Mouse (Mus musculus): Measurements from ENCODE around the gene Cfap299. TPM values are rescaled to one million over a fixed set of nuclear protein-coding genes. Genes with fewer than 3 reads are reported as not detected.

Cfap299 gene
- polyA plus RNA-seq (2015; fragmentation: Nextera tagmentation; extraction: Ambion mirVana), result 3.6 and 4.0 TPM in 2 replicates

DNA sequence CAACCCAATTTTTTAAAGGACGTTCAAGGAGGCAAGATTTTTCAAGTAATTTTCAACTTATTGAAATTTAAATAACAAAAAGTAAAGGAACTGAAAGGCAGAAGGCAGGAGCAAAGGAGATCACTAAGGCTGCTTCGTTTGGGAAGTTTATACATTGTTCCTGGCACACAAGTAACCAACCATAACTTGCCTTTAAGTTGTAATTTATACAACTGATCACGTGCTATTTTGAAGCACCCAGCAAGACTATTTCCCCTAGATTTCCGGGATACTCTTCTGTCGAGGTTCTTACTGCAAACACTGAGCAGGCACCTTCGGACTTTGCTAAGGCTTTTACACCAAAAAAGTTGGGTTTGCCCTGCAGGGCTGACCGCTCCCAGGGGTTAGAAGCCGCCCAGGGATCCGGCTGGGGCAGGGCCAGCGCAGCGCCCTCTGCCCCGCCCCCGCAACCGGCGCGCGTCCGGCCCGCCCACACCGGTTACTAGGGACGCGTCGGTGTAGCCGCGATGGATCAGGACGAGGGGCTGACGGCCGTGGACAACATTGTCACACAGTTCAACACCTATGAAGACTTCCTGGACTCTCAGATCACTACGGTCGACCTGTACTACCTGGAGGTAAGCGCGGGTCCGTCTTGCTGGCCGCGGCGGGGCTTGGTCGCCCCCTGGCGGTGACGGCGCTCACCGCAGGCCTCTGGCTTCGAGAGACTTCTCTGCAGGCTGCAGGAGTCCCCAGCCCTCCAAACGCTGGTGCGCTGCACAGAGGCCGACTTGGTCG lies at the start of gene Cfap299:
Gene Cfap299 (plus strand): TSS at position 457 of the 777 bp plus-strand sequence.

DNA sequence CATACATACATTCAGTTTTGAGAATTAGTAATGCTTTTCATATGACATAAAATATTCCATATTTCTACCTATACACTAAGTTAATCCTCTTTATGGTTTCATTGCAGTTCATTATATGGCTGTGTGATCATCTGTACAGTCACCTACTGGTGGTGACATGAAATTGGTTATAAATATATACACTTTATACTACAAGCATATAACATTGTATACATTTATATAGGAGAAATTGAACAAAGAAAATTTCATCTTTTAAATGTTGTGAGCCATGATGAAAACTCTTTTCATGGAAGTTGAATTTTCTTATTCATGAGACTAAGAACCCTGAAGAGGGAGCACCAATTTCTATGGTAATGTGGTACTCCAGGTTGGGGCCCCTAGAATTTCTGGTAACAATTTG lies 223.3 kb downstream of the Cfap299 start, which contains the start of gene Gm11111:
Gene Gm11111 (plus strand): TSS at position 301 of the 400 bp plus-strand sequence.

MicroRNAs encoded within 50 kb of the gene (microRNA counts, 519-probe panel; counts per million panel counts)
- 40.5 counts per million for microRNA mmu-miR-703

Small RNA genes lying within 50 kb of the gene (microRNA-seq; reads per million reads assigned to microRNA genes)
- not detected for gene Mir703

Other genes with a start within 250 kb of the Cfap299 start
- gene Prdm8, start 162.1 kb upstream of the Cfap299 start, polyA plus RNA-seq (2015; fragmentation: Nextera tagmentation; extraction: Ambion mirVana), result 2.7 and 2.8 TPM in 2 replicates
- 0.59 and 0.68 TPM in 2 replicates for gene Fgf5, start 75.1 kb upstream of the Cfap299 start, polyA plus RNA-seq (2015; fragmentation: Nextera tagmentation; extraction: Ambion mirVana)
- not detected in 2 replicates for gene Gm11111, start 223.4 kb downstream of the Cfap299 start, polyA plus RNA-seq (2015; fragmentation: Nextera tagmentation; extraction: Ambion mirVana)

Data from neural tube, postnatal 0 days (tissue).